In genomic region chr8:72145511-72145910, GRCm38 (mm10) we compare ENCODE assay signal across 30 mouse cellular contexts. TPM values are rescaled to one million over a fixed set of nuclear protein-coding genes. Genes with fewer than 3 reads are reported as not detected.
DNase-seq lines count a peak whose midpoint lies in the region; ATAC-seq and TF ChIP-seq lines count a peak whose summit lies in the region.
"Had no signal": no experiment of that assay in that cellular context is flagged by ENCODE, and none has a peak within 500 bp of the region (broad histone marks: within the 10 kb centered on the region; RNA-seq: fewer than 3 reads in every experiment).

No protein-coding gene starts in this region.

- DNase-seq in adrenal gland, adult 2 months, result peak; percentile 62
- DNase-seq in adrenal gland, postnatal 14 days, result no peak
- DNase-seq in liver, adult 2 months (ENCODE audit: extremely low read depth, low read depth, low spot score), result no peak
- no peak for DNase-seq in liver
- no peak for DNase-seq in kidney, postnatal 4 days
- DNase-seq in T-cell, adult 2 months (ENCODE audit: low spot score), result no peak
- DNase-seq: cerebellum, adult 11 months; cerebellum, postnatal 10 days; kidney, adult 9 months; kidney, postnatal 25 days; layer of hippocampus, adult 9-11 months; thymus, adult 18-20 months; thymus, postnatal 4 days had no signal

- no peaks in the 10 kb centered on the region for H3K27me3 ChIP-seq in liver, adult 2 months (ENCODE audit: control insufficient read depth, insufficient read depth, low read length)
- H3K27me3 ChIP-seq: embryonic facial prominence, embryonic 12.5 days; forebrain, embryonic 15.5 days; intestine, embryonic 15.5 days; midbrain, embryonic 12.5 days; neural tube, embryonic 13.5 days had no signal

- H3K79me2 ChIP-seq in liver, adult 2 months (ENCODE audit: control insufficient read depth, insufficient read depth, low read length), result no peaks in the 10 kb centered on the region

- no peak overlapping the region for H3K9ac ChIP-seq in liver, adult 2 months (ENCODE audit: low read depth, low read length)
- H3K9ac ChIP-seq: embryonic facial prominence, embryonic 12.5 days; forebrain, embryonic 15.5 days; intestine, embryonic 15.5 days; midbrain, embryonic 12.5 days; neural tube, embryonic 13.5 days had no signal

- H3K4me1 ChIP-seq in liver, adult 2 months (ENCODE audit: control insufficient read depth, insufficient read depth, low read length), result peaks cover 9% of the 10 kb centered on the region
- peaks cover 47% of the 10 kb centered on the region for H3K4me1 ChIP-seq in embryonic fibroblast, embryonic 13.5 days (ENCODE audit: control insufficient read depth, insufficient read depth, low read length)
- H3K4me1 ChIP-seq: embryonic facial prominence, embryonic 12.5 days; forebrain, embryonic 15.5 days; hindbrain, embryonic 10.5 days; intestine, embryonic 15.5 days; midbrain, embryonic 12.5 days; neural tube, embryonic 13.5 days had no signal

- H3K27ac ChIP-seq in liver, adult 2 months (replicated peaks; ENCODE audit: insufficient read depth, low read depth, low read length), result peak overlapping the region; percentile 39; the same call in 1 of the 2 replicates
- H3K27ac ChIP-seq in embryonic fibroblast, embryonic 13.5 days (ENCODE audit: insufficient read depth, low read length), result peak overlapping the region; percentile 99
- H3K27ac ChIP-seq: embryonic facial prominence, embryonic 12.5 days; forebrain, embryonic 15.5 days; hindbrain, embryonic 10.5 days; intestine, embryonic 15.5 days; left cerebral cortex, adult 2 months; midbrain, embryonic 12.5 days; neural tube, embryonic 13.5 days had no signal

- peak; percentile 46; the same call in 1 of the 2 replicates for ATAC-seq in neutrophil, adult 5-6 weeks (ENCODE audit: extremely low read depth, insufficient number of reproducible peaks, low FRiP score, poor library complexity, severe bottlenecking)
- ATAC-seq: forebrain, embryonic 15.5 days; intestine, embryonic 15.5 days had no signal

- no peak for TF ChIP-seq CTCF in liver, adult 2 months (IDR thresholded peaks at IDR 0.05; ENCODE audit: low read depth, low read length)
- TF ChIP-seq CTCF in embryonic fibroblast, embryonic 13.5 days (IDR thresholded peaks at IDR 0.05; ENCODE audit: borderline replicate concordance, insufficient read depth, low read length), result no peak

- no peak for TF ChIP-seq POLR2A in liver, adult 2 months (IDR thresholded peaks at IDR 0.05; ENCODE audit: extremely low read depth, insufficient read depth, low read length)
- TF ChIP-seq POLR2A in embryonic fibroblast, embryonic 13.5 days (IDR thresholded peaks at IDR 0.05; ENCODE audit: low read depth, low read length), result no peak

- 52% methylated on average over 3 of the region's 3 CpGs for WGBS in liver, adult 2 months

- H3K36me3 ChIP-seq in liver, adult 2 months (ENCODE audit: control insufficient read depth, insufficient read depth, low read length), result peaks cover 36% of the 10 kb centered on the region

- H3K4me3 ChIP-seq in liver, adult 2 months (ENCODE audit: insufficient read depth, low read depth, low read length), result no peak overlapping the region
- H3K4me3 ChIP-seq in embryonic fibroblast, embryonic 13.5 days (ENCODE audit: insufficient read depth, low read length), result no peak overlapping the region
- H3K4me3 ChIP-seq: embryonic facial prominence, embryonic 12.5 days; forebrain, embryonic 15.5 days; hindbrain, embryonic 10.5 days; intestine, embryonic 15.5 days; left cerebral cortex, adult 2 months; midbrain, embryonic 12.5 days; neural tube, embryonic 13.5 days had no signal

RNA-seq across cellular contexts. Expression of gene Tpm4, which starts 10.7 kb away (rescaled TPM):
- total RNA-seq in adrenal gland, adult 2 months (2021), result 100 to 1,000 TPM; 188 to 222 TPM
- polyA plus RNA-seq in adrenal gland, adult 2 months (2012; rRNA removed), result 30.1 and 33.3 TPM in 2 replicates
- total RNA-seq in adrenal gland, postnatal 14 days (2021), result 286 and 295 TPM in 2 replicates
- total RNA-seq in liver, adult 2 months (2014; rRNA removed), result 23.8 and 26.7 TPM in 2 replicates
- polyA plus RNA-seq in liver, adult 2 months (2012; rRNA removed), result 6.9 and 10.1 TPM in 2 replicates
- 1,203 and 1,448 TPM in 2 replicates for polyA plus RNA-seq in embryonic fibroblast, embryonic 13.5 days (2011; ENCODE audit: insufficient read length, low read depth, missing spikeins)
- 600 and 603 TPM in 2 replicates for total RNA-seq in neutrophil, adult 5-6 weeks (2017)

RNA-seq across cellular contexts. Expression of gene Rab8a, which starts 15.5 kb away (rescaled TPM):
- total RNA-seq in adrenal gland, adult 2 months (2021), result 10 to 100 TPM; 61.7 to 79.3 TPM
- 16.2 and 16.9 TPM in 2 replicates for polyA plus RNA-seq in adrenal gland, adult 2 months (2012; rRNA removed)
- total RNA-seq in adrenal gland, postnatal 14 days (2021), result 64.5 and 66.1 TPM in 2 replicates
- 91.4 and 101 TPM in 2 replicates for total RNA-seq in liver, adult 2 months (2014; rRNA removed)
- 27.5 and 61.4 TPM in 2 replicates for polyA plus RNA-seq in liver, adult 2 months (2012; rRNA removed)
- 102 and 115 TPM in 2 replicates for polyA plus RNA-seq in embryonic fibroblast, embryonic 13.5 days (2011; ENCODE audit: insufficient read length, low read depth, missing spikeins)
- 510 and 563 TPM in 2 replicates for total RNA-seq in neutrophil, adult 5-6 weeks (2017)

RNA-seq across cellular contexts. Expression of gene Olfr374, which starts 38.7 kb away (rescaled TPM):
- not detected for total RNA-seq in adrenal gland, adult 2 months (2021)
- polyA plus RNA-seq in adrenal gland, adult 2 months (2012; rRNA removed), result not detected in 2 replicates
- total RNA-seq in adrenal gland, postnatal 14 days (2021), result not detected in 2 replicates
- total RNA-seq in liver, adult 2 months (2014; rRNA removed), result not detected in 2 replicates
- polyA plus RNA-seq in liver, adult 2 months (2012; rRNA removed), result not detected in 2 replicates
- 0.40 TPM in 1 of 2 replicates, not detected in the other for polyA plus RNA-seq in embryonic fibroblast, embryonic 13.5 days (2011; ENCODE audit: insufficient read length, low read depth, missing spikeins)
- 0.12 TPM in 2 replicates for total RNA-seq in neutrophil, adult 5-6 weeks (2017)
- total RNA-seq: adrenal gland, adult 8-10 months; gastrocnemius, postnatal 4 days; left cerebral cortex, adult 2 months; monocyte, adult 5-6 weeks had no signal
- polyA plus RNA-seq: forebrain, embryonic 15.5 days; G1E; heart, embryonic 16.5 days; hindbrain, embryonic 10.5 days; limb, embryonic 11.5 days; lung, adult 2 months; midbrain, embryonic 12.5 days; neural tube, embryonic 13.5 days; small intestine, adult 2 months had no signal

RNA-seq across cellular contexts. Expression of gene Hsh2d, which starts 43.9 kb away (rescaled TPM):
- not detected for total RNA-seq in adrenal gland, adult 2 months (2021)
- 0.17 TPM in 1 of 2 replicates, not detected in the other for polyA plus RNA-seq in adrenal gland, adult 2 months (2012; rRNA removed)
- 0.94 TPM in 1 of 2 replicates, not detected in the other for total RNA-seq in adrenal gland, postnatal 14 days (2021)
- total RNA-seq in liver, adult 2 months (2014; rRNA removed), result 0.07 and 0.18 TPM in 2 replicates
- polyA plus RNA-seq in liver, adult 2 months (2012; rRNA removed), result 0.07 and 0.11 TPM in 2 replicates
- not detected in 2 replicates for polyA plus RNA-seq in embryonic fibroblast, embryonic 13.5 days (2011; ENCODE audit: insufficient read length, low read depth, missing spikeins)
- total RNA-seq in neutrophil, adult 5-6 weeks (2017), result 38.6 and 47.4 TPM in 2 replicates
- total RNA-seq: gastrocnemius, postnatal 4 days; left cerebral cortex, adult 2 months had no signal
- polyA plus RNA-seq: embryonic facial prominence, embryonic 12.5 days; forebrain, embryonic 15.5 days; hindbrain, embryonic 10.5 days; limb, embryonic 11.5 days; midbrain, embryonic 12.5 days; neural tube, embryonic 13.5 days had no signal
